Mouse (Mus musculus) adipose tissue, adult 10 weeks (tissue): ENCODE measurements around the gene Isg20l2. TPM values are rescaled to one million over a fixed set of nuclear protein-coding genes. Genes with fewer than 3 reads are reported as not detected.

Experiments used
- polyA plus RNA-seq: library from polyadenylated mRNA; stranded (reverse); fragments of 350-450 nt; fragmentation: Illumina TruSeq; extraction: RNeasy Lipid Tissue Mini Kit (QIAGEN cat#74804); gene quantifications from one replicate; pipeline ENCODE4 v1.2.3, GENCODE M21; 2014; ENCODE audit warnings: low read depth, low replicate concordance

The Isg20l2 gene
- 15.9 TPM for polyA plus RNA-seq

DNA sequence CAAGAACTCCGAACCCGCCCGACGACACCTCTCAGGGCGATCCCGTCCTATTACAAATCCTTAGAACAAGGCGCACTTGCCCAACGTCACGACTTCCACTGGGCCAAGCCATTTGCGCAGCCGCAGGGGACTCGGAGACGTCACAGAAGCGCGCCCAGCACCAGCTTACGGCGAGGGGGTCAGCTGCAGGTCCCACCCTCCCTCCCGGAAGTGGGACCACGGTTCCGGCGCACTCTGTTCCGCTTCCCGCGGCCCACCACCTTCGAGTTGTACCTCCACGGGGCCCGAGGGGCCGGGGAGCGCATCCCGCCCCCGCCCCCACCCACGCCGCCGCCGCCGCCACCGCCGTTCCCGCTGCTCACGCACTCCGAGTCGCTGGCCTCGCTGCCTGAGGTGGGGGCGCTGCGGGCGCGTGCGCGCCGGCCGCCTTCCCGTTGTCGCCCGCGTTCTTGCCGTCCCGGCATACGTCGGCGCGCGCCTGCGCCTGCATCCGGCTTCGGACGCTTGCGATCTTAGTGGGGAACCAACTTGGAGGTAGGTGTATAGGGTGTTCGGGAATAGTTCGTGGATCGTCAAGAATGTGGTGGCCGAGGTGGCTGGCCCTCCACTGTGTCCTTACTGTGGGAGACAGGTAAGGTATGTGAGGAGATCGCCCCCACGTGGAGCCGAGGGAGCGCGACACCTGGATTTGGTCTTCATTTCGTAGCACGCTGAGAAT is at the start of gene Isg20l2, which contains the start of gene Rrnad1:
Gene Isg20l2 (plus strand): TSS at position 237 of the 718 bp plus-strand sequence.
Gene Rrnad1 (minus strand): TSS at position 640 of the 718 bp plus-strand sequence.

DNA sequence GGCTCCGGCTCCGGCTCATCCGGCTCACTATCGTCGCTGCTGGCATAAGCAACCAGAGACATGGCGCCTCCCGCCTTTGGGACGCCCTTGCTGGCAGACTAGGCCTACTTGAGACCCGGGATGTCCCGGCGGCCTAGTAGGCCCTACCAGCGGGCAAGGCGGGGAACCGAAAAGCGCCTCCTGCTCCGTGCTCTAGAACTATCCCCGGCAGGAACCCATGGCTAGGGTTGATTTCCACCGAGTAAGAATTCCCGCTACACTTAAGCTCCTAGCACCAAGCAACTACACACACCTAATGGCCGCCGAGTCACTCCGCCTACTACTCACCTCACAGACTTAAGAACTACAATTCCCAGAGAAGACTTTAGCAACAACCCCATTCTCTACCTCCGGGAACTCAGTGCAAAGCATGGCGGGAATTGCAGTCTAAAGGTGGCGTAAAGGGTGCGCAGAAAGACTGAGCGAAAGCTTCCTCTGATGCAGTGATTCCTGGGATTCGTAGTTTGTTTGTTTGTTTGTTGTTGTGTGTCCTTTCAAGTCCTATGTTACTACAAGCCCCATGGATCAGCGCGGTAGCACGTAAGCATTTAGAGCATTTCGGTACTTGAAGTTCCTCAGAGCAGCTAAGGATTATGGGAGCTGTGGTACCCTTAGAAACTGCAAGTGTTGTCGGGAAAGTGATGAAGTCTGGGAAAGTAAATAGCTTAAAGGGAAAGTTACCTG is 44.7 kb upstream of the Isg20l2 start, which contains the start of gene Prcc:
Gene Prcc (minus strand): TSS at position 328 of the 723 bp plus-strand sequence.

DNA sequence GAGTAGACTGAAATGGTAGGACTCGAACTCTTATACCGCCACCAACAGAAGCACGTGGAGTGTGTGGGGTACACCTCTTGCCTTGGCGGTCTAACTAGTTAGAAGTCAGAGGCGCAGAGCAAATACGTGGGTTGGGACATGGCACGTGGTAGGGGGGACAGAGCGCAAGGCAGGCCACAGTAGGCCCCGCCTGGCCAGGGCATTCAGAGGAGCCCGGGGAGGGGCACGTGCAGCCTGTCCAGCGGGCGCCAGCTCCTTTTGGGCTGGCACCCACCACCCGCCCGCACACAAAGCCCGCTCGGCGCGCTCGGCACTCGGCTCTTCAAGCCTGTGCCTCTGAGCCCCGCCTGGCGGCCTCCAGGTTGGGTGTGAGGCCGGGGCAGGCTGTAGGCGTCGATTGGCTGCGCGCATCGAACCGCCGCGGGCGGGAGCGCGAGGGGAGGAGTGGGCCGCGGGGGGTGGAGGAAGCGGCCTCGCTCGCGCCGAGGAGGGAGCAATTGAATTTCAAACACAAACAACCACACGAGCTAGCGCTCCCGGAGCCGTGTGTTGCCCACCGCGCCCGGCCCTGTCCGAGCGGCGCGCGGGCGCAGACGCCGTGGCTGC is 24.1 kb upstream of the Isg20l2 start, which contains the start of gene Hdgf:
Gene Hdgf (plus strand): TSS at position 442 of the 606 bp plus-strand sequence.

DNA sequence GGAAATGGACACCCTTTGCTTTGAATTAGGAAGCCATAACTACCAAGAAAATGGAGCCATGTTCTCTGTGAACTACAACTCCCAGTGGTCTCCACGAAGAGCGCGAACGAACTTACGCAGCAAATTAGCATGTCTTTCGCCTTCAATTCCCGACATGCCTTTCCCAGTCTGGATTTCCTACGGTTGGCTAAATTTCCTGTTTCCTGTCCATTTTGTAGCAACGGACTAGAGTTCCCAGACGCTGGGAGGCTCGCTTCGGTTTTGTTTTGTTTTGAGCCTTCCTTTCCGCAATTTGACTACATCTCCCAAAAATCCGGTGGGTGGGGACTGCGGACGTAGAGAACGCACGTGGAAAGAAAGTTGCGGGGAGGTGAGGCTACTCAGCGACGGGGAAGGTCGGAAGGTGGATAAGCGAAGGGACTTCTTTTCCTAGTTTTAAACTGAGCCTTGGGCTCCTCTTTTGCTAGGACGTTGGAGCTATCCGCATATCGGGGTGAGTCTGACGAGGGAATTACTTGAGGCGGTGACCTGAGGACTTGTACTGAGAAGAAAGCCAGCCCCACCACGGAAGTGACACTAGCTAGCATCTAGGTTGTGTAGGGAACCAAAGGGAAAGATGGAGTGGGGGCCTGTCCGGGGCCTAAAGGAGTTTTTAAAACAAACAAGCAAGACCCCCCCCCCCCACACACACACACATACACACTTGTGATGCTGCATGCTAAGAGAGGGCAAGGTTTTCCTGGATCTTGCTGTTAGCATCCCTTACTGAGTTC is 10.6 kb upstream of the Isg20l2 start, which contains the start of gene Mrpl24:
Gene Mrpl24 (plus strand): TSS at position 171 of the 773 bp plus-strand sequence.

DNA sequence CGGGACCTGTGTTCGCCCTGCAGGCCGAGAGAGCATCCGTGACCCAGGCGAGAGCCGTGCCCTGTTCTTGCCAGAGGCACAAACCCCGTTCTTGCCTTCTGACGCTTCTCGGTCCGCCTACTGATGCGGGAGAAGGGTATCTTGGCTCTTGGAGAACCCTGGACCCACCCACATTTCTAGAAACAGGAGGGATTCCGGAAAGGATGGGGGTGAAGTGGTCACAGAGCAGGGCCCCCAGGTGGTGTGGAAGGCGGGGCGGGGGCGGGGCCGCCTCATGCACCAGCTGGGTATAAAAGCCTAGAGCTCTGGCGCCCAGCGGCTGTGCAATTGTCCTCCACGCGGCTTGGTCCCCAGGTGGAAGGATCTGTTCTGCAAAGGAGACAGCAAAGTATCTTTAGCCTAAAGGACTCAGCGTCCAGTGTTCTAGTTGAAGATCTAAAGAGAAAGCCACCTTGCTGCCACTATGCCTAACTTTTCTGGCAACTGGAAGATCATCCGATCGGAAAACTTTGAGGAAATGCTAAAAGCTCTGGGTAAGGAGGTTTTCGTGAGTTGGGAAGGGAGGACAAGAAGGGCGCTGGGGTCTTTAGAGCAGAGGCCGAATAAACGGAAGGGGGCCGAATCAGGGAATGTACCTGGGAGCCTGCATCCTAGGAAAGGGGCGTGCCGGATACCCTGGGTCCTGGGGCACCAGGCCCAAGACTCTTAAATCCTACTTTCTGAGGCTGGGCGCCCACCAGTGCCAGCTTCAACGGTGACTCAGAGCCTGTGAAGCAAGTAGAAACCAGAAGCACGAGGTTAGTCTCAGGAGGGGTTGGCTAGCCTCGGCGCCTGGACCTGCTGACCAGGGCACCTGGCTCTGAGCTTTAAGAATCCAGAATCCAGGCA is 18.5 kb downstream of the Isg20l2 start, which contains the start of gene Crabp2:
Gene Crabp2 (plus strand): TSS at position 289 of the 888 bp plus-strand sequence.

DNA sequence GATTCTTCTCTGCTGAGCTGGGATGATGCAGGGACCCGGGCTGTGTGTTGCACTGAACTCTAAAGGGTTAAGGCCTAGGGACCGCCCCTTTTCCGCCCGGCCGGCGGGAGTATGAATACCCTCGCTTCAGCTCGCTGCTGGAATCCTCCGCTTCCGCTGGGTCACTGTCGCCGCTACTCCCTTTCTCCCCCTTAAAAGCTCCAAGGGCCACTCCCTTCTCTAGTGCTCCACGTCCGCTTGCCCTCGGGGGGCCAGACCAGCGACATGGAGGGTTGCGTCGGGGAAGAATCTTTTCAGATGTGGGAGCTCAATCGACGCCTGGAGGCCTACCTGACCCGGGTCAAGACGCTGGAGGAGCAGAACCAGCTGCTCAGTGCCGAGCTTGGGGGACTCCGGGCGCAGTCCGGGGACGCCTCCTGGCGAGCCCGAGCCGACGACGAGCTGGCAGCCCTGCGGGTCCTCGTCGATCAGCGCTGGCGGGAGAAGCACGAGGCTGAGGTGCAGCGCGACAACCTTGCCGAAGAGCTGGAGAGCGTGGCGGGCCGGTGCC is 40.9 kb downstream of the Isg20l2 start, which contains the start of gene Nes:
Gene Nes (plus strand): TSS at position 140 of the 550 bp plus-strand sequence.

Other genes starting within 250 kb of the Isg20l2 start
- 6.5 TPM for gene Lrrc71, start 181.7 kb upstream of the Isg20l2 start, polyA plus RNA-seq
- 1.3 TPM for gene Ntrk1, start 135.2 kb upstream of the Isg20l2 start, polyA plus RNA-seq
- gene Insrr, start 133.4 kb upstream of the Isg20l2 start, polyA plus RNA-seq: 2.8 TPM
- gene Pear1, start 106.0 kb upstream of the Isg20l2 start, polyA plus RNA-seq: 39.1 TPM
- 0.55 TPM for gene Sh2d2a, start 83.6 kb upstream of the Isg20l2 start, polyA plus RNA-seq
- 24.2 TPM for gene Prcc, start 44.7 kb upstream of the Isg20l2 start, polyA plus RNA-seq
- 132 TPM for gene Hdgf, start 24.0 kb upstream of the Isg20l2 start, polyA plus RNA-seq
- 115 TPM for gene Mrpl24, start 10.8 kb upstream of the Isg20l2 start, polyA plus RNA-seq
- 19.1 TPM for gene Rrnad1, start 403 bp downstream of the Isg20l2 start, polyA plus RNA-seq
- 3.9 TPM for gene Crabp2, start 18.4 kb downstream of the Isg20l2 start, polyA plus RNA-seq
- 9.0 TPM for gene Nes, start 40.8 kb downstream of the Isg20l2 start, polyA plus RNA-seq
- not detected for gene Bcan, start 69.9 kb downstream of the Isg20l2 start, polyA plus RNA-seq
- gene Hapln2, start 97.3 kb downstream of the Isg20l2 start, polyA plus RNA-seq: not detected
- gene Gpatch4, start 112.8 kb downstream of the Isg20l2 start, polyA plus RNA-seq: 11.0 TPM
- 105 TPM for gene Naxe, start 128.2 kb downstream of the Isg20l2 start, polyA plus RNA-seq
- gene Ttc24, start 148.0 kb downstream of the Isg20l2 start, polyA plus RNA-seq: 6.3 TPM
- gene Iqgap3, start 151.7 kb downstream of the Isg20l2 start, polyA plus RNA-seq: 1.1 TPM
- gene Mef2d, start 212.1 kb downstream of the Isg20l2 start, polyA plus RNA-seq: 35.4 TPM